Mouse (Mus musculus) thymus, adult 2 months (tissue): ENCODE data around the gene Iars2. TPM values are rescaled to one million over a fixed set of nuclear protein-coding genes. Genes with fewer than 3 reads are reported as not detected.
A peak's percentile ranks its signal among the peaks of the same experiment; 100 is the strongest.

Source experiments
- DNase-seq: peaks from one replicate; pipeline ENCODE4 v3.0.0; 2021
- H3K27ac ChIP-seq: fragments of 200-500 bp; 2 replicates; pipeline ENCODE4 v1.5.1; 2012; ENCODE audit warnings: low read length, control low read depth; ENCODE audit not compliant: control insufficient read depth, insufficient read depth
- H3K27me3 ChIP-seq: fragments of 200-500 bp; 2 replicates; pipeline ENCODE4 v1.6.1; 2012; ENCODE audit warnings: mild to moderate bottlenecking, low read length, moderate library complexity, mixed read lengths; ENCODE audit not compliant: control insufficient read depth, insufficient read depth
- H3K36me3 ChIP-seq: fragments of 200-500 bp; 2 replicates; pipeline ENCODE4 v1.6.1; 2012; ENCODE audit warnings: mild to moderate bottlenecking, low read length, moderate library complexity; ENCODE audit not compliant: control insufficient read depth, insufficient read depth
- H3K4me1 ChIP-seq: fragments of 200-500 bp; replicated peaks from 2 replicates; pipeline ENCODE4 v1.6.1; 2012; ENCODE audit warnings: low read length; ENCODE audit not compliant: control insufficient read depth, insufficient read depth
- H3K4me3 ChIP-seq: fragments of 200-500 bp; 2 replicates; pipeline ENCODE4 v1.5.1; 2012; ENCODE audit warnings: mild to moderate bottlenecking, low read length, control low read depth, moderate library complexity; ENCODE audit not compliant: control insufficient read depth, insufficient read depth
- CTCF ChIP-seq: fragments of 200-500 bp; IDR thresholded peaks from 2 replicates; pipeline ENCODE4 v1.5.1; 2012; ENCODE audit warnings: mild to moderate bottlenecking, control low read depth, low read length, moderate library complexity, borderline replicate concordance; ENCODE audit not compliant: control insufficient read depth, poor library complexity, insufficient read depth; ENCODE audit errors: extremely low read depth
- POLR2A ChIP-seq: fragments of 200-500 bp; IDR thresholded peaks from 2 replicates; pipeline ENCODE4 v1.6.1; 2012; ENCODE audit warnings: mild to moderate bottlenecking, low read length, control low read depth, moderate library complexity; ENCODE audit not compliant: control insufficient read depth, poor library complexity, insufficient read depth; ENCODE audit errors: extremely low read depth
- WGBS: fragments of 180-500 bp; shearing (Covaris S2); methylation state at CpG from one replicate; pipeline ENCODE4 v1.1.7; 2018; 5-methylcytosine and 5-hydroxymethylcytosine counted together
- polyA plus RNA-seq: library from polyadenylated mRNA; depleted of rRNA; stranded (reverse); fragments of >200 nt; gene quantifications from 2 replicates; pipeline ENCODE4 v1.2.3, GENCODE M21; 2012; rRNA removed

Iars2 gene
- 22.7 and 28.4 TPM in 2 replicates for polyA plus RNA-seq

GRCm38 (mm10) chr1:185328721-185329610 lies at the start of gene Iars2:
Gene Iars2 (minus strand): TSS chr1:185329396.
- Histone ChIP-seq H3K27me3 (no peaks in the 10 kb centered on the region), H3K4me3 (peak within 1 kb of the TSS; percentile 79), H3K36me3 (peaks cover 9% of the 10 kb centered on the region), H3K27ac (peak within 1 kb of the TSS; percentile 13), H3K4me1 (0 out of 2 replicates have a peak, but pooled peaks cover 4% of the 10 kb centered on the region)
- under 1% methylated on average over 76 of the region's 76 CpGs for WGBS
- DNase-seq, result peak; percentile 95
- TF ChIP-seq POLR2A (peak; percentile 85; the same call in 1 of the 2 replicates), CTCF (peak; percentile 23; the same call in 1 of the 2 replicates)

- DNase-seq, result no peak
- no peaks in the 10 kb centered on the region for H3K27me3 ChIP-seq
- 98% methylated on average over 2 of the region's 2 CpGs for WGBS
These were observed 48.2 kb upstream of the Iars2 start for GRCm38 (mm10) chr1:185377429-185377828.

GRCm38 (mm10) chr1:185376390-185376789 lies 47.2 kb upstream of the Iars2 start:
- H3K27ac ChIP-seq, result no peak overlapping the region
- H3K27me3 ChIP-seq, result no peaks in the 10 kb centered on the region
- H3K4me3 ChIP-seq, result no peak overlapping the region
- no peak for DNase-seq
- H3K36me3 ChIP-seq, result peaks cover 70% of the 10 kb centered on the region
- no peaks in the 10 kb centered on the region for H3K4me1 ChIP-seq
- no peak for TF ChIP-seq POLR2A
- TF ChIP-seq CTCF, result no peak

More at GRCm38 (mm10) chr1:185377429-185377828, 48.2 kb upstream of the Iars2 start:
- no peak for TF ChIP-seq POLR2A
- no peak for TF ChIP-seq CTCF
- Histone ChIP-seq H3K4me1 (no peaks in the 10 kb centered on the region), H3K27ac (no peak overlapping the region), H3K4me3 (no peak overlapping the region), H3K36me3 (peaks cover 68% of the 10 kb centered on the region)

- 98% methylated on average over 6 of the region's 6 CpGs for WGBS
- no peak overlapping the region for H3K27ac ChIP-seq
- TF ChIP-seq CTCF (no peak), POLR2A (no peak)
These were observed 40.8 kb upstream of the Iars2 start for GRCm38 (mm10) chr1:185369979-185370378.

GRCm38 (mm10) chr1:185367383-185367782 lies 38.2 kb upstream of the Iars2 start:
- H3K27me3 ChIP-seq, result no peaks in the 10 kb centered on the region
- 86% methylated on average over 6 of the region's 6 CpGs for WGBS
- DNase-seq, result no peak
- H3K27ac ChIP-seq, result no peak overlapping the region
- H3K4me3 ChIP-seq, result no peak overlapping the region
- H3K4me1 ChIP-seq, result peaks cover 3% of the 10 kb centered on the region
- peaks cover 23% of the 10 kb centered on the region for H3K36me3 ChIP-seq
- TF ChIP-seq CTCF (no peak), POLR2A (no peak)

More at GRCm38 (mm10) chr1:185369979-185370378, 40.8 kb upstream of the Iars2 start:
- peaks cover 45% of the 10 kb centered on the region for H3K36me3 ChIP-seq
- no peak for DNase-seq
- no peaks in the 10 kb centered on the region for H3K27me3 ChIP-seq
- no peaks in the 10 kb centered on the region for H3K4me1 ChIP-seq
- H3K4me3 ChIP-seq, result no peak overlapping the region

- H3K4me3 ChIP-seq, result no peak overlapping the region
- 64% methylated on average over 6 of the region's 6 CpGs for WGBS
- H3K27me3 ChIP-seq, result no peaks in the 10 kb centered on the region
- no peak for TF ChIP-seq POLR2A
- TF ChIP-seq CTCF, result no peak
- DNase-seq, result no peak
- peaks cover 3% of the 10 kb centered on the region for H3K4me1 ChIP-seq
- H3K27ac ChIP-seq, result no peak overlapping the region
- H3K36me3 ChIP-seq, result no peaks in the 10 kb centered on the region
These were observed 35.0 kb upstream of the Iars2 start for GRCm38 (mm10) chr1:185364183-185364540.

GRCm38 (mm10) chr1:185363526-185364182 lies 34.5 kb upstream of the Iars2 start:
- peak overlapping the region; percentile 91 for H3K4me3 ChIP-seq
- DNase-seq, result no peak
- no peak for TF ChIP-seq POLR2A
- no peak for TF ChIP-seq CTCF
- H3K4me1 ChIP-seq, result peaks cover 3% of the 10 kb centered on the region
- H3K27me3 ChIP-seq, result no peaks in the 10 kb centered on the region
- peak overlapping the region; percentile 13 for H3K27ac ChIP-seq
- WGBS, result 2% methylated on average over 22 of the region's 22 CpGs
- H3K36me3 ChIP-seq, result no peaks in the 10 kb centered on the region
